Mouse (Mus musculus) CD4-positive, CD25-positive, alpha-beta regulatory T cell, adult 2 months (primary cell): Measurements from ENCODE around the gene Ipo4.
A peak's percentile ranks its signal among the peaks of the same experiment; 100 is the strongest.

Experiments
- DNase-seq: peaks from one replicate; pipeline ENCODE4 v3.0.0-alpha.2; 2012; ENCODE audit warnings: low read depth, low spot score

The Ipo4 gene

GRCm38 (mm10) chr14:55589771-55590448 lies 45.8 kb downstream of the Ipo4 start:
- DNase-seq: peak; percentile 81

- no peak for DNase-seq
Observed at GRCm38 (mm10) chr14:55589271-55589670, 46.5 kb downstream of the Ipo4 start.

- DNase-seq: peak; percentile 40
Observed at GRCm38 (mm10) chr14:55586149-55586548, 49.6 kb downstream of the Ipo4 start.

GRCm38 (mm10) chr14:55585566-55585960 lies 50.2 kb downstream of the Ipo4 start:
- peak; percentile 64 for DNase-seq

GRCm38 (mm10) chr14:55584702-55585565 lies 50.8 kb downstream of the Ipo4 start, which contains the start of gene Emc9:
Emc9 (minus strand) TSS chr14:55585302.
- peak; percentile 84 for DNase-seq

- DNase-seq: no peak
Observed at GRCm38 (mm10) chr14:55584303-55584701, 51.5 kb downstream of the Ipo4 start.

GRCm38 (mm10) chr14:55581981-55582681 lies 53.6 kb downstream of the Ipo4 start:
- DNase-seq: peak; percentile 58

- no peak for DNase-seq
Observed at GRCm38 (mm10) chr14:55580731-55581130, 55.0 kb downstream of the Ipo4 start.

- no peak for DNase-seq
Observed at GRCm38 (mm10) chr14:55579511-55580496, 56.0 kb downstream of the Ipo4 start.

- peak; percentile 72 for DNase-seq
Observed at GRCm38 (mm10) chr14:55578668-55579269, 57.0 kb downstream of the Ipo4 start.

- DNase-seq: peak; percentile 90
Observed at GRCm38 (mm10) chr14:55577871-55578667, 57.7 kb downstream of the Ipo4 start, which contains the start of gene Psme1. Psme1 (plus strand) TSS chr14:55578123.

GRCm38 (mm10) chr14:55576376-55576775 lies 59.4 kb downstream of the Ipo4 start:
- DNase-seq: no peak

- DNase-seq: no peak
Observed at GRCm38 (mm10) chr14:55575711-55576110, 60.0 kb downstream of the Ipo4 start.
